Mouse (Mus musculus) kidney, adult 2 months (tissue): Measurements from ENCODE around the gene Golga7b.

Source experiments
- CTCF ChIP-seq: fragments of 200-500 bp; conservative IDR thresholded peaks from 2 replicates; pipeline ENCODE4 v1.5.1; 2011; ENCODE audit warnings: low read depth, mild to moderate bottlenecking, control low read depth, low read length, moderate library complexity, mixed read lengths; ENCODE audit not compliant: insufficient read depth, insufficient read length
- POLR2A ChIP-seq: fragments of 200-500 bp; IDR thresholded peaks from one replicate; pipeline ENCODE4 v1.6.1; 2011; ENCODE audit warnings: low read depth, low read length, control low read depth

DNA sequence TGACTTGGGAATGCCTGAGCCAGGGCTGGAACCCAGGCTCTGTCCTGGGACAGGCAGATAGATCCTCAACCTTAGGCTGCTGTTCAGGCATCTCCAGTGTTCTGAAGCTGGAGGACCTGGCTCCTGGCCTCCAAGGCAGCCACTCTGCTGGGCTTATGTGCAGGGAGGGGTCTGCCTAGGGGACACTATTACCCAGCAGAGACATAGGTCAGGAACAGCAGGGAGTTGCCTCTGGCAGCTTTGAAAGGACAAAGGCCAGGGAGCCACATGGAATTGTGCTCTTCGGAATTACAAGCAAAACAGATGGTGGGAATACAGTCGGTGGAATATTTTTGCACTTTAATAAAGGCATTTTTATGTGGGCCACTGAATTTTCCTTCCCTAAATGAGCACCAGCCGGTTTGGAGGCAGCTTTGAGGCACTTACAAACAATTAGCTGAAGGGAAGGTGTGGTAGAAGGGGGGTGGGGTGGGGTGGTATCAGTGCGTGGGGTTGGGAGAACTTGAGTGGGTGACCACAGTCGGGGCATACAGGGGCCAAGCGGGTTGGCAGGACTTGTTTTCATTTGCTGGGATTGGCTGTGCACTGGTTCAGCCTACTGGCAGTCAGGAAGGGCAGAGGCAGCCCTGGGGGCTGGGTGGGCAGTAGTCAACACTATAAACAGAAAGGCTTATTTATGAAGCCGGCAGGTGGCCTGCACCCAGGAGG is 43.7 kb downstream of the Golga7b start:
- TF ChIP-seq CTCF (no peak), POLR2A (no peak)
